Mouse (Mus musculus): Measurements from ENCODE around the gene Smarca2. TPM values are rescaled to one million over a fixed set of nuclear protein-coding genes. Genes with fewer than 3 reads are reported as not detected.

Smarca2 gene
- polyA plus RNA-seq, 1 experiment from 2014 or later: 109 TPM

- Histone ChIP-seq H3K9me3 (no peaks in the 10 kb centered on the region), H3K27me3 (no peaks in the 10 kb centered on the region), H3K4me2 (no peak overlapping the region), H3K36me3 (no peaks in the 10 kb centered on the region), H3K4me3 (no peak overlapping the region), H3K27ac (replicated peaks) (no peak overlapping the region), H3K9ac (no peak overlapping the region), H3K4me1 (replicated peaks) (no peaks in the 10 kb centered on the region)
- WGBS: 88% methylated on average over 4 of the region's 4 CpGs
- no peak for ATAC-seq (ENCODE audit: low FRiP score, low read depth)
These were observed 213.1 kb downstream of the Smarca2 start for GRCm38 (mm10) chr19:26817901-26818300.

Measured in hindbrain, embryonic 15.5 days (tissue).